Comparison of ENCODE assay signal across 12 mouse cellular contexts in genomic region chr8:87927034-87927830, GRCm38 (mm10). TPM values are rescaled to one million over a fixed set of nuclear protein-coding genes. Genes with fewer than 3 reads are reported as not detected.
DNase-seq lines count a peak whose midpoint lies in the region; ATAC-seq and TF ChIP-seq lines count a peak whose summit lies in the region.
"Had no signal": no experiment of that assay in that cellular context is flagged by ENCODE, and none has a peak within 500 bp of the region (broad histone marks: within the 10 kb centered on the region; RNA-seq: fewer than 3 reads in every experiment).

No protein-coding gene starts in this region.

- H3K4me2 ChIP-seq in forebrain, embryonic 16.5 days (ENCODE audit: low read length), result no peak overlapping the region
- H3K4me2 ChIP-seq in midbrain, embryonic 12.5 days (replicated peaks), result no peak overlapping the region
- no peak overlapping the region for H3K4me2 ChIP-seq in midbrain, embryonic 14.5 days (ENCODE audit: low read length)
- no peak overlapping the region for H3K4me2 ChIP-seq in stomach, embryonic 14.5 days (replicated peaks; ENCODE audit: low read depth, low read length)
- H3K4me2 ChIP-seq: liver, embryonic 11.5 days; stomach, embryonic 15.5 days had no signal

- H3K27ac ChIP-seq in forebrain, embryonic 10.5 days, result peak overlapping the region; percentile 76
- no peak overlapping the region for H3K27ac ChIP-seq in forebrain, embryonic 16.5 days (ENCODE audit: low read length)
- peak overlapping the region; percentile 60 for H3K27ac ChIP-seq in midbrain, embryonic 12.5 days (replicated peaks)
- no peak overlapping the region for H3K27ac ChIP-seq in midbrain, embryonic 14.5 days (replicated peaks; ENCODE audit: low read depth, low read length)
- H3K27ac ChIP-seq in gastrocnemius, adult 2 months, result peak overlapping the region; percentile 83
- 0 out of 2 replicates have a peak overlapping the region, but pooled peaks have one; percentile 27 for H3K27ac ChIP-seq in stomach, embryonic 14.5 days (ENCODE audit: low read length)

- DNase-seq in forebrain, embryonic 10.5 days (ENCODE audit: extremely low spot score, low spot score), result no peak
- no peak for DNase-seq in midbrain, embryonic 14.5 days
- DNase-seq in gastrocnemius, adult 2 months, result peak; percentile 88
- DNase-seq in adipocyte (ENCODE audit: low spot score), result no peak

- H3K4me3 ChIP-seq in forebrain, embryonic 10.5 days, result no peak overlapping the region
- H3K4me3 ChIP-seq in forebrain, embryonic 16.5 days (replicated peaks; ENCODE audit: low read length), result no peak overlapping the region
- H3K4me3 ChIP-seq in midbrain, embryonic 12.5 days, result no peak overlapping the region
- no peak overlapping the region for H3K4me3 ChIP-seq in midbrain, embryonic 14.5 days (replicated peaks; ENCODE audit: low read depth, low read length)
- H3K4me3 ChIP-seq in gastrocnemius, adult 2 months, result peak overlapping the region; percentile 43
- H3K4me3 ChIP-seq in stomach, embryonic 14.5 days (ENCODE audit: low read depth, low read length), result no peak overlapping the region
- H3K4me3 ChIP-seq: stomach, embryonic 15.5 days had no signal

- intact Hi-C loops in gastrocnemius, adult 2 months (cut with DNase I), result no loop called here

- ATAC-seq in forebrain, embryonic 16.5 days, result no peak
- ATAC-seq in midbrain, embryonic 12.5 days (ENCODE audit: low FRiP score, low read depth), result no peak
- ATAC-seq in midbrain, embryonic 14.5 days (ENCODE audit: low FRiP score, low TSS enrichment), result no peak
- no peak for ATAC-seq in stomach, embryonic 14.5 days (ENCODE audit: insufficient number of reproducible peaks, insufficient read depth, low FRiP score, low read depth)
- ATAC-seq in megakaryocyte, adult 5-6 weeks (ENCODE audit: poor library complexity, severe bottlenecking), result no peak

- peaks cover 21% of the 10 kb centered on the region for H3K36me3 ChIP-seq in forebrain, embryonic 10.5 days (replicated peaks)
- H3K36me3 ChIP-seq in forebrain, embryonic 16.5 days (ENCODE audit: control insufficient read depth, insufficient read depth), result no peaks in the 10 kb centered on the region
- no peaks in the 10 kb centered on the region for H3K36me3 ChIP-seq in midbrain, embryonic 12.5 days
- no peaks in the 10 kb centered on the region for H3K36me3 ChIP-seq in midbrain, embryonic 14.5 days (ENCODE audit: control insufficient read depth, insufficient read depth, low read length)
- no peaks in the 10 kb centered on the region for H3K36me3 ChIP-seq in stomach, embryonic 14.5 days (ENCODE audit: control insufficient read depth, insufficient read depth, low read length)
- H3K36me3 ChIP-seq: stomach, embryonic 15.5 days had no signal

- WGBS in forebrain, embryonic 10.5 days, result 64% methylated on average over 10 of the region's 10 CpGs
- 56% methylated on average over 10 of the region's 10 CpGs for WGBS in forebrain, embryonic 16.5 days
- 60% methylated on average over 10 of the region's 10 CpGs for WGBS in midbrain, embryonic 12.5 days
- 69% methylated on average over 10 of the region's 10 CpGs for WGBS in midbrain, embryonic 14.5 days
- 70% methylated on average over 10 of the region's 10 CpGs for whole genome bisulfite sequencing in stomach, embryonic 14.5 days

- TF ChIP-seq CTCF in gastrocnemius, adult 2 months (IDR thresholded peaks at IDR 0.05), result no peak

- H3K9me3 ChIP-seq in forebrain, embryonic 10.5 days, result no peaks in the 10 kb centered on the region
- H3K9me3 ChIP-seq in forebrain, embryonic 16.5 days (ENCODE audit: control insufficient read depth, low read length), result no peaks in the 10 kb centered on the region
- no peaks in the 10 kb centered on the region for H3K9me3 ChIP-seq in midbrain, embryonic 12.5 days
- no peaks in the 10 kb centered on the region for H3K9me3 ChIP-seq in midbrain, embryonic 14.5 days (ENCODE audit: control insufficient read depth, low read length)
- H3K9me3 ChIP-seq in stomach, embryonic 14.5 days (ENCODE audit: control insufficient read depth, low read depth, low read length), result no peaks in the 10 kb centered on the region
- H3K9me3 ChIP-seq: stomach, embryonic 15.5 days had no signal

- peaks cover 73% of the 10 kb centered on the region for H3K4me1 ChIP-seq in forebrain, embryonic 10.5 days
- H3K4me1 ChIP-seq in forebrain, embryonic 16.5 days (replicated peaks; ENCODE audit: control insufficient read depth, insufficient read depth, low read length), result peaks cover 11% of the 10 kb centered on the region
- H3K4me1 ChIP-seq in midbrain, embryonic 12.5 days, result peaks cover 26% of the 10 kb centered on the region
- peaks cover 11% of the 10 kb centered on the region; the same call in 1 of the 2 replicates for H3K4me1 ChIP-seq in midbrain, embryonic 14.5 days (ENCODE audit: control insufficient read depth, insufficient read depth, low read length)
- peaks cover 9% of the 10 kb centered on the region; the same call in 1 of the 2 replicates for H3K4me1 ChIP-seq in stomach, embryonic 14.5 days (ENCODE audit: control insufficient read depth, insufficient read depth, low read length)

- H3K9ac ChIP-seq in forebrain, embryonic 16.5 days (replicated peaks; ENCODE audit: low read depth, low read length), result no peak overlapping the region
- H3K9ac ChIP-seq in midbrain, embryonic 12.5 days (replicated peaks), result 0 out of 2 replicates have a peak overlapping the region, but pooled peaks have one; percentile 12
- no peak overlapping the region for H3K9ac ChIP-seq in midbrain, embryonic 14.5 days (replicated peaks; ENCODE audit: low read length)
- no peak overlapping the region for H3K9ac ChIP-seq in stomach, embryonic 14.5 days (replicated peaks; ENCODE audit: low read depth, low read length)
- H3K9ac ChIP-seq: stomach, embryonic 15.5 days had no signal

- no peaks in the 10 kb centered on the region for H3K27me3 ChIP-seq in forebrain, embryonic 10.5 days (ENCODE audit: poor library complexity, severe bottlenecking)
- H3K27me3 ChIP-seq in forebrain, embryonic 16.5 days (replicated peaks; ENCODE audit: control insufficient read depth, insufficient read depth, low read length), result no peaks in the 10 kb centered on the region
- H3K27me3 ChIP-seq in midbrain, embryonic 12.5 days, result no peaks in the 10 kb centered on the region
- H3K27me3 ChIP-seq in midbrain, embryonic 14.5 days (ENCODE audit: control insufficient read depth, insufficient read depth, low read length), result no peaks in the 10 kb centered on the region
- H3K27me3 ChIP-seq in stomach, embryonic 14.5 days (ENCODE audit: control insufficient read depth, insufficient read depth, low read length), result no peaks in the 10 kb centered on the region
- H3K27me3 ChIP-seq: stomach, embryonic 15.5 days had no signal

RNA-seq across cellular contexts. Expression of gene Zfp423, which starts 32.2 kb away (rescaled TPM):
- polyA plus RNA-seq in forebrain, embryonic 10.5 days (2016; fragmentation: Nextera tagmentation; extraction: Ambion mirVana), result 24.7 and 25.2 TPM in 2 replicates
- polyA plus RNA-seq in forebrain, embryonic 16.5 days (2015; fragmentation: Nextera tagmentation; extraction: Ambion mirVana), result 13.3 and 20.6 TPM in 2 replicates
- 47.9 and 60.8 TPM in 2 replicates for polyA plus RNA-seq in midbrain, embryonic 12.5 days (2016; fragmentation: Nextera tagmentation; extraction: Ambion mirVana)
- polyA plus RNA-seq in midbrain, embryonic 14.5 days (2014; fragmentation: Nextera tagmentation; extraction: Ambion mirVana), result 44.0 and 63.0 TPM in 2 replicates
- 10 to 100 TPM; 13.0 to 15.6 TPM for total RNA-seq in gastrocnemius, adult 2 months (2021)
- polyA plus RNA-seq in stomach, embryonic 14.5 days (2014; fragmentation: Nextera tagmentation; extraction: Ambion mirVana), result 13.6 and 15.3 TPM in 2 replicates
- total RNA-seq in megakaryocyte, adult 5-6 weeks (2015), result 0.18 TPM in 1 of 2 replicates, not detected in the other
- total RNA-seq in megakaryocyte, adult 5-6 weeks (2017), result not detected in 2 replicates
- total RNA-seq: common myeloid progenitor, adult 5-6 weeks; megakaryocyte progenitor cell, adult 5-6 weeks had no signal

Comparison
In these comparisons a context has a peak if more than half of its experiments do, and no peak if none do; other contexts are left out.
1. H3K27ac ChIP-seq: peak in forebrain, embryonic 10.5 days (single experiment), midbrain, embryonic 12.5 days (single experiment), gastrocnemius, adult 2 months (single experiment) and stomach, embryonic 14.5 days (single experiment); none in forebrain, embryonic 16.5 days (single experiment) and midbrain, embryonic 14.5 days (single experiment).